Mouse (Mus musculus): ENCODE measurements around the gene Ascl1. TPM values are rescaled to one million over a fixed set of nuclear protein-coding genes. Genes with fewer than 3 reads are reported as not detected.

Ascl1 gene
- polyA plus RNA-seq (2015; fragmentation: Nextera tagmentation; extraction: Ambion mirVana) = 15.1 and 15.7 TPM in 2 replicates

- peak within 1 kb of the TSS; percentile 93 for H3K27ac ChIP-seq
- under 1% methylated on average over 33 of the region's 34 CpGs for WGBS
- H3K4me1 ChIP-seq (replicated peaks) = peaks cover 46% of the 10 kb centered on the region
- H3K4me3 ChIP-seq = peak within 1 kb of the TSS; percentile 81
- H3K9ac ChIP-seq = peak within 1 kb of the TSS; percentile 90
- peak within 1 kb of the TSS; percentile 92 for H3K4me2 ChIP-seq
- no peaks in the 10 kb centered on the region for H3K36me3 ChIP-seq
- peaks cover 38% of the 10 kb centered on the region for H3K27me3 ChIP-seq
- no peaks in the 10 kb centered on the region for H3K9me3 ChIP-seq
- peak; percentile 62 for ATAC-seq (ENCODE audit: low FRiP score)
These were observed at the start of gene Ascl1 for GRCm38 (mm10) chr10:87493576-87493975. Gene Ascl1 (minus strand): TSS chr10:87493660.

GRCm38 (mm10) chr10:87534172-87534571 lies 40.7 kb upstream of the Ascl1 start:
- Histone ChIP-seq H3K4me1 (replicated peaks) (no peaks in the 10 kb centered on the region), H3K9ac (no peak overlapping the region), H3K4me2 (no peak overlapping the region), H3K27me3 (no peaks in the 10 kb centered on the region), H3K9me3 (no peaks in the 10 kb centered on the region), H3K36me3 (no peaks in the 10 kb centered on the region), H3K27ac (no peak overlapping the region), H3K4me3 (no peak overlapping the region)
- WGBS = 78% methylated on average over 1 of the region's 1 CpGs
- no peak for ATAC-seq (ENCODE audit: low FRiP score)

- no peaks in the 10 kb centered on the region for H3K9me3 ChIP-seq
- H3K27ac ChIP-seq = no peak within 1 kb of the TSS
- H3K36me3 ChIP-seq = no peaks in the 10 kb centered on the region
- no peaks in the 10 kb centered on the region for H3K4me1 ChIP-seq (replicated peaks)
- WGBS = 92% methylated on average over 5 of the region's 5 CpGs
- no peaks in the 10 kb centered on the region for H3K27me3 ChIP-seq
- no peak within 1 kb of the TSS for H3K9ac ChIP-seq
- no peak within 1 kb of the TSS for H3K4me3 ChIP-seq
- no peak within 1 kb of the TSS for H3K4me2 ChIP-seq
- ATAC-seq (ENCODE audit: low FRiP score) = no peak
These were observed 28.2 kb upstream of the Ascl1 start, which contains the start of gene Pah for GRCm38 (mm10) chr10:87521646-87522045. Gene Pah (plus strand): TSS chr10:87521795.

- Histone ChIP-seq H3K4me3 (no peak overlapping the region), H3K27ac (no peak overlapping the region), H3K36me3 (no peaks in the 10 kb centered on the region), H3K9ac (no peak overlapping the region), H3K27me3 (no peaks in the 10 kb centered on the region), H3K4me1 (replicated peaks) (no peaks in the 10 kb centered on the region), H3K9me3 (no peaks in the 10 kb centered on the region), H3K4me2 (no peak overlapping the region)
- WGBS = 77% methylated on average over 4 of the region's 4 CpGs
- ATAC-seq (ENCODE audit: low FRiP score) = no peak
These were observed 27.1 kb upstream of the Ascl1 start for GRCm38 (mm10) chr10:87520401-87521116.

GRCm38 (mm10) chr10:87518585-87518984 lies 25.1 kb upstream of the Ascl1 start:
- Histone ChIP-seq H3K27me3 (no peaks in the 10 kb centered on the region), H3K27ac (no peak overlapping the region), H3K36me3 (no peaks in the 10 kb centered on the region)

GRCm38 (mm10) chr10:87513052-87513451 lies 19.6 kb upstream of the Ascl1 start:
- Histone ChIP-seq H3K4me3 (no peak overlapping the region), H3K27ac (no peak overlapping the region), H3K36me3 (no peaks in the 10 kb centered on the region), H3K9me3 (no peaks in the 10 kb centered on the region), H3K4me1 (replicated peaks) (no peaks in the 10 kb centered on the region), H3K27me3 (no peaks in the 10 kb centered on the region), H3K4me2 (no peak overlapping the region), H3K9ac (no peak overlapping the region)
- ATAC-seq (ENCODE audit: low FRiP score) = no peak

More at GRCm38 (mm10) chr10:87518585-87518984, 25.1 kb upstream of the Ascl1 start:
- Histone ChIP-seq H3K9me3 (no peaks in the 10 kb centered on the region), H3K4me3 (no peak overlapping the region), H3K4me1 (replicated peaks) (no peaks in the 10 kb centered on the region), H3K4me2 (no peak overlapping the region), H3K9ac (no peak overlapping the region)
- no peak for ATAC-seq (ENCODE audit: low FRiP score)
- 93% methylated on average over 2 of the region's 2 CpGs for WGBS

- WGBS = 93% methylated on average over 4 of the region's 4 CpGs
These were observed 15.1 kb upstream of the Ascl1 start for GRCm38 (mm10) chr10:87508581-87508980.

GRCm38 (mm10) chr10:87503946-87504345 lies 10.5 kb upstream of the Ascl1 start:
- no peaks in the 10 kb centered on the region for H3K36me3 ChIP-seq
- peaks cover 27% of the 10 kb centered on the region for H3K27me3 ChIP-seq
- H3K4me2 ChIP-seq = peak overlapping the region; percentile 18; the same call in 1 of the 2 replicates
- peaks cover 21% of the 10 kb centered on the region for H3K4me1 ChIP-seq (replicated peaks)
- H3K9me3 ChIP-seq = no peaks in the 10 kb centered on the region
- WGBS = 2% methylated on average over 10 of the region's 10 CpGs
- H3K9ac ChIP-seq = no peak overlapping the region
- no peak overlapping the region for H3K4me3 ChIP-seq
- peak; percentile 56 for ATAC-seq (ENCODE audit: low FRiP score)
- no peak overlapping the region for H3K27ac ChIP-seq

More at GRCm38 (mm10) chr10:87508581-87508980, 15.1 kb upstream of the Ascl1 start:
- Histone ChIP-seq H3K4me3 (no peak overlapping the region), H3K27me3 (peaks cover 6% of the 10 kb centered on the region; the same call in 1 of the 2 replicates), H3K9me3 (no peaks in the 10 kb centered on the region), H3K9ac (no peak overlapping the region), H3K27ac (no peak overlapping the region), H3K36me3 (no peaks in the 10 kb centered on the region), H3K4me2 (no peak overlapping the region), H3K4me1 (replicated peaks) (no peaks in the 10 kb centered on the region)
- no peak for ATAC-seq (ENCODE audit: low FRiP score)

- Histone ChIP-seq H3K9ac (no peak overlapping the region), H3K4me2 (peak overlapping the region; percentile 48; the same call in 1 of the 2 replicates)
These were observed 8.8 kb upstream of the Ascl1 start for GRCm38 (mm10) chr10:87502283-87502682.

GRCm38 (mm10) chr10:87501659-87502042 lies 8.2 kb upstream of the Ascl1 start:
- H3K4me2 ChIP-seq = peak overlapping the region; percentile 48
- no peak for ATAC-seq (ENCODE audit: low FRiP score)
- no peaks in the 10 kb centered on the region for H3K9me3 ChIP-seq
- H3K27ac ChIP-seq = no peak overlapping the region
- H3K4me3 ChIP-seq = peak overlapping the region; percentile 23; the same call in 1 of the 2 replicates
- peaks cover 39% of the 10 kb centered on the region for H3K27me3 ChIP-seq
- no peaks in the 10 kb centered on the region for H3K36me3 ChIP-seq
- peak overlapping the region; percentile 5; the same call in 1 of the 2 replicates for H3K9ac ChIP-seq
- 6% methylated on average over 7 of the region's 7 CpGs for WGBS
- H3K4me1 ChIP-seq (replicated peaks) = peaks cover 21% of the 10 kb centered on the region

More at GRCm38 (mm10) chr10:87502283-87502682, 8.8 kb upstream of the Ascl1 start:
- Histone ChIP-seq H3K27me3 (peaks cover 35% of the 10 kb centered on the region), H3K4me1 (replicated peaks) (peaks cover 21% of the 10 kb centered on the region), H3K27ac (no peak overlapping the region), H3K9me3 (no peaks in the 10 kb centered on the region), H3K4me3 (no peak overlapping the region), H3K36me3 (no peaks in the 10 kb centered on the region)
- ATAC-seq (ENCODE audit: low FRiP score) = 0 out of 2 replicates have a peak, but pooled peaks have one; percentile 17
- 8% methylated on average over 5 of the region's 5 CpGs for WGBS

GRCm38 (mm10) chr10:87500926-87501658 lies 7.6 kb upstream of the Ascl1 start:
- H3K27ac ChIP-seq = peak overlapping the region; percentile 23; the same call in 1 of the 2 replicates
- H3K27me3 ChIP-seq = peaks cover 42% of the 10 kb centered on the region
- peak overlapping the region; percentile 5; the same call in 1 of the 2 replicates for H3K9ac ChIP-seq
- no peaks in the 10 kb centered on the region for H3K36me3 ChIP-seq
- peaks cover 21% of the 10 kb centered on the region for H3K4me1 ChIP-seq (replicated peaks)
- 5% methylated on average over 20 of the region's 20 CpGs for WGBS
- peak overlapping the region; percentile 48 for H3K4me2 ChIP-seq
- peak overlapping the region; percentile 23 for H3K4me3 ChIP-seq
- no peaks in the 10 kb centered on the region for H3K9me3 ChIP-seq
- no peak for ATAC-seq (ENCODE audit: low FRiP score)

- peaks cover 48% of the 10 kb centered on the region for H3K27me3 ChIP-seq
- H3K36me3 ChIP-seq = no peaks in the 10 kb centered on the region
- no peak for ATAC-seq (ENCODE audit: low FRiP score)
- no peak overlapping the region for H3K4me2 ChIP-seq
- no peaks in the 10 kb centered on the region for H3K9me3 ChIP-seq
- H3K9ac ChIP-seq = no peak overlapping the region
- H3K4me1 ChIP-seq (replicated peaks) = peaks cover 34% of the 10 kb centered on the region
- 93% methylated on average over 2 of the region's 2 CpGs for WGBS
- H3K27ac ChIP-seq = no peak overlapping the region
- no peak overlapping the region for H3K4me3 ChIP-seq
These were observed 3.6 kb upstream of the Ascl1 start for GRCm38 (mm10) chr10:87497056-87497455.
